Mouse (Mus musculus) C2C12 (cell line): ENCODE results near the gene Vmn2r23.
"Not testable (repeated sequence)": the region's sequence is repeated elsewhere in the genome, so short reads cannot be mapped to it uniquely, and the experiment has no call there.

Source experiments
- CTCF ChIP-seq: IDR thresholded peaks from one replicate; pipeline ENCODE4 v1.5.1; 2011; ENCODE audit not compliant: control insufficient read depth, insufficient read depth, insufficient read length
- MAX ChIP-seq: IDR thresholded peaks from one replicate; pipeline ENCODE4 v1.6.1; 2011; ENCODE audit warnings: mild to moderate bottlenecking, control low read depth

GRCm38 (mm10) chr6:123696639-123697038, 5.8 kb upstream of the Vmn2r23 start:
- not testable (repeated sequence) for TF ChIP-seq MAX, CTCF
